Mouse (Mus musculus): Measurements from ENCODE around the gene Ess2. TPM values are rescaled to one million over a fixed set of nuclear protein-coding genes. Genes with fewer than 3 reads are reported as not detected.
A peak's percentile ranks its signal among the peaks of the same experiment; 100 is the strongest.

Ess2 gene
- total and polyA plus RNA-seq, 3 experiments: 31.1 to 37.0 (median 33.1) TPM

DNA sequence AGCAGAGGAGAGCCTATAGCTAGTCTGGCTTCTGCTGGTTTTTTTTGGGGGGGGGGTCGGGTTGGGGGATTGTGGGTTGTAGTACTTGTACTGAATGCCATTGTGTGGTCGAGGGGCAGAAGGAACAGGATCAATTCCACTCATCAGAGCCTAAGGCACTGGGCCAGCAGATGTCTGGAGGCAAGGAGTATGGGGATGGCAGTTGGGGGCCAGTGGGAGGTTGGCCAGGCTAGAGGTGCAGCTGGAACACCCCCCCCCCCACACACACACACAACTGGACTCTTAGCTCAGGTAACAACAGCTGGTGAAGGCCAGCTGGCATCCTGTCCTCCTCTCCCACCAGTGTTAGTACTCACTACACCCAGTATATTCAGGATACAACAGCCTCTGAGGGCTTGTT is 18.1 kb upstream of the Ess2 start:
- dilution Hi-C loops (cut with MboI; ENCODE audit: extremely low pct_ligation_motif_present, extremely low pct_unique_long_range_greater_than_20kb, low sequenced_read_pairs): no loop called here
- Histone ChIP-seq H3K9me3 (replicated peaks; ENCODE audit: low read length) (no peaks in the 10 kb centered on the region), H3K4me3 (replicated peaks in 1 of 3; ENCODE audit: low read depth in 2 of 3, low read length in 2 of 3, poor library complexity in 1 of 3) (peak overlapping the region in 2 of 3 experiments; percentile 73 to 83), H3K27ac (ENCODE audit: insufficient read depth, low read depth) (no peak overlapping the region), H3K4me1 (ENCODE audit: control insufficient read depth in 1 of 2, insufficient read depth in 2 of 2) (peaks cover 7 to 28% of the 10 kb centered on the region in 2 experiments), H3K9ac (ENCODE audit: insufficient read depth, low read depth) (peak overlapping the region; percentile 64), H3K79me2 (replicated peaks; ENCODE audit: control insufficient read depth, extremely low read depth, insufficient read depth, poor library complexity, severe bottlenecking) (no peaks in the 10 kb centered on the region), H3K36me3 (replicated peaks in 1 of 2; ENCODE audit: control insufficient read depth in 1 of 2, insufficient read depth in 1 of 2, low read length in 1 of 2) (peaks cover 19 to 28% of the 10 kb centered on the region in 2 experiments), H3K27me3 (replicated peaks) (peaks cover 8% of the 10 kb centered on the region), H3K4me2 (ENCODE audit: insufficient read depth, low read depth, poor library complexity, severe bottlenecking) (peak overlapping the region; percentile 52; the same call in 1 of the 2 replicates)
- in situ Hi-C loops (cut with MboI; ENCODE audit: low pct_ligation_motif_present, low pct_unique_long_range_greater_than_20kb, low sequenced_read_pairs): no loop called here
- TF ChIP-seq ZC3H11A (IDR thresholded peaks at IDR 0.05; ENCODE audit: low read depth, low read length) (no peak), MAZ (IDR thresholded peaks at IDR 0.05; ENCODE audit: low read depth, low read length) (no peak), ZMIZ1 (IDR thresholded peaks at IDR 0.05; ENCODE audit: low read depth, low read length) (no peak), EP300 (IDR thresholded peaks at IDR 0.05; ENCODE audit: low read length) (no peak), POLR2A (IDR thresholded peaks at IDR 0.05; ENCODE audit: low read depth, low read length) (no peak), BHLHE40 (IDR thresholded peaks at IDR 0.05; ENCODE audit: low read depth, low read length) (no peak), ZNF384 (IDR thresholded peaks at IDR 0.05; ENCODE audit: low read depth, low read length) (no peak), RCOR1 (conservative IDR thresholded peaks at IDR 0.05; ENCODE audit: low read depth, low read length) (no peak), SIN3A (IDR thresholded peaks at IDR 0.05; ENCODE audit: low read length) (no peak), MAFK (IDR thresholded peaks at IDR 0.05; ENCODE audit: insufficient replicate concordance, low read length) (no peak), CHD2 (IDR thresholded peaks at IDR 0.05; ENCODE audit: low read length) (no peak), GABPA (IDR thresholded peaks at IDR 0.05; ENCODE audit: insufficient replicate concordance, low read depth, low read length) (no peak), UBTF (IDR thresholded peaks at IDR 0.05; ENCODE audit: low read depth, low read length) (no peak), IRF4 (IDR thresholded peaks at IDR 0.05; ENCODE audit: low read depth, low read length) (no peak), E2F4 (IDR thresholded peaks at IDR 0.05; ENCODE audit: insufficient replicate concordance, low read depth, low read length) (no peak)
- DNase-seq (ENCODE audit: extremely low read depth): no peak

- Histone ChIP-seq H3K4me3 (replicated peaks in 1 of 3; ENCODE audit: low read depth in 2 of 3, low read length in 2 of 3, poor library complexity in 1 of 3) (peak overlapping the region; percentile 73 to 83 (median 83)), H3K9ac (ENCODE audit: insufficient read depth, low read depth) (peak overlapping the region; percentile 83), H3K4me2 (ENCODE audit: insufficient read depth, low read depth, poor library complexity, severe bottlenecking) (peak overlapping the region; percentile 52), H3K9me3 (replicated peaks; ENCODE audit: low read length) (no peaks in the 10 kb centered on the region), H3K79me2 (replicated peaks; ENCODE audit: control insufficient read depth, extremely low read depth, insufficient read depth, poor library complexity, severe bottlenecking) (no peaks in the 10 kb centered on the region), H3K27me3 (replicated peaks) (peaks cover 3% of the 10 kb centered on the region), H3K4me1 (ENCODE audit: control insufficient read depth in 1 of 2, insufficient read depth in 2 of 2) (peaks cover 7 to 32% of the 10 kb centered on the region in 2 experiments), H3K27ac (ENCODE audit: insufficient read depth, low read depth) (peak overlapping the region; percentile 43), H3K36me3 (replicated peaks in 1 of 2; ENCODE audit: control insufficient read depth in 1 of 2, insufficient read depth in 1 of 2, low read length in 1 of 2) (peaks cover 19 to 34% of the 10 kb centered on the region in 2 experiments)
- TF ChIP-seq CTCF (conservative IDR thresholded peaks at IDR 0.05 in 1 of 2, IDR thresholded peaks at IDR 0.05 in 1 of 2; ENCODE audit: low read depth in 2 of 2, low read length in 2 of 2): peak in 1 of 2 experiments; percentile 96; a peak in 2 of 4 replicates
- TF ChIP-seq EP300 (IDR thresholded peaks at IDR 0.05; ENCODE audit: low read length): no peak
- TF ChIP-seq POLR2AphosphoS2 (IDR thresholded peaks at IDR 0.05; ENCODE audit: low read depth, low read length): 0 out of 2 replicates have a peak, but pooled peaks have one; percentile 20
- TF ChIP-seq MYC (IDR thresholded peaks at IDR 0.05; ENCODE audit: low read depth, low read length): 0 out of 2 replicates have a peak, but pooled peaks have one; percentile 41
- no peak for TF ChIP-seq USF1 (IDR thresholded peaks at IDR 0.05; ENCODE audit: low read depth, low read length)
- TF ChIP-seq ELF1 (IDR thresholded peaks at IDR 0.05; ENCODE audit: low read depth, low read length): peak; percentile 14; the same call in 1 of the 2 replicates
- TF ChIP-seq TBP (conservative IDR thresholded peaks at IDR 0.05; ENCODE audit: low read depth, low read length): 0 out of 2 replicates have a peak, but pooled peaks have one; percentile 41
- TF ChIP-seq CHD2 (IDR thresholded peaks at IDR 0.05; ENCODE audit: low read length): no peak
- TF ChIP-seq IRF4 (IDR thresholded peaks at IDR 0.05; ENCODE audit: low read depth, low read length): peak; percentile 62
- TF ChIP-seq SMC3 (IDR thresholded peaks at IDR 0.05; ENCODE audit: low read depth, low read length): peak; percentile 61
- TF ChIP-seq BHLHE40 (IDR thresholded peaks at IDR 0.05; ENCODE audit: low read depth, low read length): no peak
- peak; percentile 54 for TF ChIP-seq RAD21 (IDR thresholded peaks at IDR 0.05; ENCODE audit: low read depth, low read length)
- no peak for TF ChIP-seq ZC3H11A (IDR thresholded peaks at IDR 0.05; ENCODE audit: low read depth, low read length)
- TF ChIP-seq MAZ (IDR thresholded peaks at IDR 0.05; ENCODE audit: low read depth, low read length): 0 out of 2 replicates have a peak, but pooled peaks have one; percentile 1
- no peak for TF ChIP-seq MAFK (IDR thresholded peaks at IDR 0.05; ENCODE audit: insufficient replicate concordance, low read length)
- TF ChIP-seq NELFE (IDR thresholded peaks at IDR 0.05; ENCODE audit: low read depth, low read length): peak; percentile 31; the same call in 1 of the 2 replicates
- peak; percentile 56; the same call in 1 of the 2 replicates for TF ChIP-seq HCFC1 (IDR thresholded peaks at IDR 0.05; ENCODE audit: low read depth, low read length)
- 0 out of 2 replicates have a peak, but pooled peaks have one; percentile 16 for TF ChIP-seq POLR2A (IDR thresholded peaks at IDR 0.05; ENCODE audit: low read depth, low read length)
- peak; percentile 24; the same call in 1 of the 2 replicates for TF ChIP-seq ZMIZ1 (IDR thresholded peaks at IDR 0.05; ENCODE audit: low read depth, low read length)
- in situ Hi-C loops (cut with MboI; ENCODE audit: low pct_ligation_motif_present, low pct_unique_long_range_greater_than_20kb, low sequenced_read_pairs) (no loop called here), dilution Hi-C loops (cut with MboI; ENCODE audit: extremely low pct_ligation_motif_present, extremely low pct_unique_long_range_greater_than_20kb, low sequenced_read_pairs) (no loop called here)
- peak; percentile 95 for DNase-seq (ENCODE audit: extremely low read depth)
Measured at GRCm38 (mm10) chr16:17928627-17929104, 17.5 kb upstream of the Ess2 start.

Measured in CH12.LX (cell line).